Mouse (Mus musculus): ENCODE measurements at regions not wholly inside any gene's neighbourhood (a gene's known extent, or its start where the extent isn't known, plus 50 kb on each side); places are given as distances from the start of the nearest gene placed in this dataset.

GRCm38 (mm10) chr16:24193945-24194344 is 199.4 kb upstream of the Lpp start:
- no peak for TF ChIP-seq GATA1 (IDR thresholded peaks at IDR 0.05; ENCODE audit: borderline replicate concordance, low read length)
- no peak for TF ChIP-seq FLI1 (IDR thresholded peaks at IDR 0.05; ENCODE audit: low read length)
